Mouse (Mus musculus) brown adipose tissue, adult 24 weeks (tissue): ENCODE data around the gene Myo1a. TPM values are rescaled to one million over a fixed set of nuclear protein-coding genes. Genes with fewer than 3 reads are reported as not detected.
A peak's percentile ranks its signal among the peaks of the same experiment; 100 is the strongest.
"Not testable (repeated sequence)": the region's sequence is repeated elsewhere in the genome, so short reads cannot be mapped to it uniquely, and the experiment has no call there.

Source experiments
- H3K27ac ChIP-seq: fragments of 200-500 bp; replicated peaks from 2 replicates; pipeline ENCODE4 v1.5.1; 2012; ENCODE audit warnings: low read depth, mild to moderate bottlenecking, low read length
- H3K4me1 ChIP-seq: fragments of 200-500 bp; 2 replicates; pipeline ENCODE4 v1.6.1; 2012; ENCODE audit warnings: low read length, mixed read lengths; ENCODE audit not compliant: control insufficient read depth, insufficient read depth, insufficient read length
- H3K4me3 ChIP-seq: fragments of 200-500 bp; 2 replicates; pipeline ENCODE4 v1.5.1; 2012; ENCODE audit warnings: low read depth, mild to moderate bottlenecking, low read length, moderate library complexity; ENCODE audit not compliant: insufficient read depth
- polyA plus RNA-seq: library from polyadenylated mRNA; stranded (reverse); fragments of >200 nt; gene quantifications from 2 replicates; pipeline ENCODE4 v1.2.4, GENCODE M21; 2012; ENCODE audit not compliant: missing spikeins, insufficient read depth, insufficient read length

Gene Myo1a
- not detected in 2 replicates for polyA plus RNA-seq

GRCm38 (mm10) chr10:127704766-127705220, at the start of gene Myo1a:
Gene Myo1a, plus strand, starts transcription at chr10:127705170.
- H3K4me3 ChIP-seq, result no peak within 1 kb of the TSS
- H3K27ac ChIP-seq, result no peak within 1 kb of the TSS
- peaks cover 5% of the 10 kb centered on the region; the same call in 1 of the 2 replicates for H3K4me1 ChIP-seq

- not testable (repeated sequence) for H3K27ac ChIP-seq, H3K4me3 ChIP-seq, H3K4me1 ChIP-seq
Measured at GRCm38 (mm10) chr10:127657617-127658016, 47.4 kb upstream of the Myo1a start.

GRCm38 (mm10) chr10:127658076-127658475, 46.9 kb upstream of the Myo1a start:
- no peak overlapping the region for H3K27ac ChIP-seq
- H3K4me1 ChIP-seq, result peaks cover 9% of the 10 kb centered on the region; the same call in 1 of the 2 replicates
- no peak overlapping the region for H3K4me3 ChIP-seq

DNA sequence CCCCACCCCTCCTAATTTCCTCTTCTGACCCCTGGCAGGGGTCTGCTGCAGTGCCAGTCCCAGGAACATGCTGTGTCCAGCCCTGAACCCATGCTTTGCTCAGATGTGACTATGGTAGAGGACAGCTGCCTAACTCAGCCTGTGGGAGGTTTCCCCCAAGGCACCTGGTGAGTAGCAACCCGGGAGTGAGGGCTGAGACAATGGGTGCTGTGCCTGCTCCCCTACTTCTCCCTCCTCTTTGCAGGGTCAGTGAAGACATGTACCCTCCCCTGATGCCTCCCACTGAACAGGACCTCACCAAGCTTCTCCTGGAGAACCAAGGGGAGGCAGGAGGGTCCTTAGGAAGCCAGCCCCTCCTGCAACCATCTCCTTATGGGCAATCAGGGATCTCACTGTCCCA, 45.4 kb upstream of the Myo1a start:
- Histone ChIP-seq H3K27ac (no peak overlapping the region), H3K4me1 (peaks cover 9% of the 10 kb centered on the region; the same call in 1 of the 2 replicates), H3K4me3 (no peak overlapping the region)

GRCm38 (mm10) chr10:127661291-127661914, 43.6 kb upstream of the Myo1a start:
- Histone ChIP-seq H3K27ac (peak overlapping the region; percentile 32), H3K4me1 (peaks cover 9% of the 10 kb centered on the region; the same call in 1 of the 2 replicates), H3K4me3 (peak overlapping the region; percentile 8)

DNA sequence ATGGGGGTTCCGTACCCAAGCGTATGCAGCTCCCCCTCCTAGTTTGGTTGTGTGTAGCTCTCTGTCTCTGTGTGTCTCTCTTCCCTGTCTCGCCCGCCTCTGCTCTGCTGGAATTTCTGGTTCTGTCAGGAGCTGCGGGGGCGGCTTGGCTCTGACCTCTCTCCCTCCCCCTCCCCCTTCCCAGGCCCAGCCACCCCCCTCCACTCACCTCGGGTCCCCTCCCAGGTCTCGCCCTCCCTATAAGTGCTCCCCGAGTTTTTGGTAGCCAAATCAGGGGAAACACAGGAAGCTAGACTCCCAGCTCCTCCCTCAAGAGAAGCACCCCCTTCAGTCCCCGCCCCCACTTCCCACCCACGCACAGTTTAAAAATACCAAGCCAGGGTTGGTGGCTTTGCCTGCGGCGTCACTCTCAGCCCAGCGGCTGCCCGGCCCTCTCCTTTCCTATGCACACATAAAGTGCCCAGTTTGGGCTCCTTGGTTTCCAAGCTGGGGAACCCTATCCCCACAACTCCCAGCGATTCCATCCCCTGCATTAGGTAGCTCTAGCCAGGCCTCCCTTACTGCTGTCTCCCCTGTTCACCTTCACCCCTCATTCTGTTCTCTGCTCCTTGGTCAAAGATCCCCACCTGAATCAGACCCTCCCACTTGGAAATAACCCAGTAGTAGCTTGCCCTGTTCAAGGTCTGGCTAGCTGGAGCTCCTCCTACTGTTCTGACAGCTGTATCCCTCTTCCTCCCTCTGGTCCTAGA, 42.9 kb upstream of the Myo1a start:
- Histone ChIP-seq H3K4me3 (peak overlapping the region; percentile 8), H3K4me1 (peaks cover 9% of the 10 kb centered on the region; the same call in 1 of the 2 replicates), H3K27ac (peak overlapping the region; percentile 67)

DNA sequence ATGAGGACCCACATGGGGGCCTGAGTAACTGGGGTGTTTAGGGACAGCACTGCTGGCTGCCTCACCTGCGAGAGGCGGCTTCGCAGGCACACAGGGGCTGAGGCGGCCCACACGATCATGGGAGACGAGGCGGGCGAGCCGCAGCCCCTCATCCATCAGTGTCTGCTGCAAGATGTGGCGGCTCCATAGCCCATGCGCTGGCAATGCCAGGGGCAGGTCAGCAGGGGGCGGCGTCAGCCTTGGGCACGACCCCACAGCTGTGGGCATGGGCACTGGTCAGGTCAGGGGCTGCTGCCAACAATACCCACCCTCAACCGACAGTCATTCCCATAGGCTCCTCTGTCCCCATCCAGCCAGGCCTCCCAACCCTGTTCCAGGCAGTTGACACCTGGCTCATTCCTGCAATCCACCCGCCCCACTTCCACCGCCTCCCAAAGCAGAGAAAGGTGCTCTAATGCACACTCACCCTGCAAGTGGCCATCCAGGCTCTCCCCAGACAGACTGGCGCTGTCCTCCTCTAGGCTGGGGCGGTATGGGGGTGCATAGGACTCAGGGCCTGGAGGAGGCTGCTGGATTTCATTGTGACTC, 42.2 kb upstream of the Myo1a start:
- H3K27ac ChIP-seq, result peak overlapping the region; percentile 67; the same call in 1 of the 2 replicates
- 0 out of 2 replicates have a peak overlapping the region, but pooled peaks have one; percentile 1 for H3K4me3 ChIP-seq
- peaks cover 9% of the 10 kb centered on the region; the same call in 1 of the 2 replicates for H3K4me1 ChIP-seq

DNA sequence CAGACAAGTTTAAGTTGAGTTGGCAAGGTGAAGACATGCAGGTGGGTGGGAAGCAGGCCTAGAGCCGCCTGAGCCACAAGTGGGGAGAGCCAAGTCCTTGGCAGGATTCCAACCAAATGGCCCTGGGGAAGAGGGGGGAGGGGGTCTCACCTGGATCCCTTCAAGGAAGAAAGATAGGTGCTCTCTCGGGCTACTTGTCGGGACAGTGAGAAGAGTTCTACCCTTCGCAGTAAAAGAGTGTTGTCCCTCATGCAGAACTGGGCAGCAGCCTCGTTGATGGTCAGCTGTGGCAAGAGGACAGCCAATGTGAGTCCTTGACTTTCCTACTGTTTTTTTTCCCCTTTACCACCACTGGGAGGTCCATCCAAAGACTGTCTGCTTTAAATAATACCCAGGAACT, 41.4 kb upstream of the Myo1a start:
- H3K27ac ChIP-seq, result no peak overlapping the region

DNA sequence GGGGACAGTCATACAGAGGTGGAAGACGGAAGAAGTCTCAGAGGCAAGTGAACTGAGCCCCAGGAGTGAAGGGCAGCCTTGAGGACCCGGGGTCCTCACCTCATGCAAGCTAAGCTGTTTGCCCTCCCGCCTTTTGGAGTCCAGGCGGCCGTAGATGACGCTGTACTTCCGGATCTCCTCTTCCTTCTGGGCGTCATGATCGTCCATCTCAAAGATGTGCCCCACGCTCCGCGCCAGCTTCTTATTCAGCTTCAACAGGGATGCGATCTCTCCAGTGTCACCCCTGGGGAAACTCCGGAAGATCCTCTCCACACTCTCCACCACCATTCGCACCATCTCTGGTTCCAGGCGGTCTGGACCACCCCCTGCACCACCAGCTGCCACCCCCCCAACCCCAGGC, 40.8 kb upstream of the Myo1a start:
- peak overlapping the region; percentile 14; the same call in 1 of the 2 replicates for H3K4me3 ChIP-seq
- peaks cover 12% of the 10 kb centered on the region for H3K4me1 ChIP-seq
- H3K27ac ChIP-seq, result no peak overlapping the region

More for the DNA sequence above, 41.4 kb upstream of the Myo1a start:
- no peak overlapping the region for H3K4me3 ChIP-seq
- H3K4me1 ChIP-seq, result peaks cover 9% of the 10 kb centered on the region; the same call in 1 of the 2 replicates

GRCm38 (mm10) chr10:127664891-127665290, 40.1 kb upstream of the Myo1a start:
- H3K4me1 ChIP-seq, result peaks cover 12% of the 10 kb centered on the region
- H3K27ac ChIP-seq, result peak overlapping the region; percentile 89; the same call in 1 of the 2 replicates
- H3K4me3 ChIP-seq, result peak overlapping the region; percentile 84

GRCm38 (mm10) chr10:127665366-127666181, 39.4 kb upstream of the Myo1a start:
- peaks cover 12% of the 10 kb centered on the region for H3K4me1 ChIP-seq
- peak overlapping the region; percentile 89 for H3K27ac ChIP-seq
- H3K4me3 ChIP-seq, result peak overlapping the region; percentile 84

- Histone ChIP-seq H3K4me1 (peaks cover 7% of the 10 kb centered on the region), H3K27ac (peak within 1 kb of the TSS; percentile 99), H3K4me3 (peak within 1 kb of the TSS; percentile 84)
Measured at GRCm38 (mm10) chr10:127666501-127667268, 38.3 kb upstream of the Myo1a start, which contains the start of gene Nemp1. Gene Nemp1, plus strand, starts transcription at chr10:127666901.

DNA sequence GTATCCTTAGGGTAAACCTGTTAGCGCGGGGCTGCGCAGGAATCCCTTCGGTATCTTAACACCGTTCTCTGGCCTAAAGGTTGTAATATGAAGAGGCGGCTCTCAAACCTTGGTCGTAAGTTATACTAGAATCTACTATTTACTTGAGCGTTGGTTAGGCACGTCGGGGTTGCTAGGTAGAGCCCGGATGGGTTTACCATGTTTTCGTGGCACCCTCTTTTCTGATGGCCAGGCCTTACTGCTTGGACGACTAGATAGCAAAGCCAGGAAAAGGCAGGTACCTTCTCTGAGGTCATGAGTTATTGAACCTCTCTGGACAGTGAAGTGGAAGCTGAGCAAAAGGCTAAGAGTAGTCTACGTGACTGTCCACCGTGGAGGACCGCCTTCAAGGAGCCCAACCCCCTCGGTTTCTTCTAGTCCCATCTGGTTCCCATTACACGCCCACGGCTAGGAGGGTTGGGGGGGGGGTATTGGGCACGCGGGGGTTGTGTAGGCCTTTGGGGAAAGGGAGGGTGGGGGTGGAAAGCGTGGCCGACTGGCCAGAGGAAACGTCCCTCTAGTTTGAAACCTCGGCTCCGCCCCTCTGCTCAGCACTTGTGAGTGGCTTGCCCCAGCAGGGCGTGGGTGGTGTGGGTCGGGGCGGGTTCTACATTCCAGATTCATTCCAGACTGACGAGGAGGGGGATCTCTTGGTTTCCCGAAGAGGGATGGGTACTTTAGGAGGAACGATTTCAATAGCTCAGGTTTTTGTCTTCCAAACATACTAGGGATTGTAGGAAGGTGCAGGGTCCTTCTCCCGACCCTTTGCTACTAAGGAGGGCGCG, 37.5 kb upstream of the Myo1a start:
- H3K4me3 ChIP-seq, result peak overlapping the region; percentile 64
- peaks cover 6% of the 10 kb centered on the region for H3K4me1 ChIP-seq
- peak overlapping the region; percentile 99 for H3K27ac ChIP-seq
